Mouse (Mus musculus): ENCODE measurements around the gene Zbtb16. TPM values are rescaled to one million over a fixed set of nuclear protein-coding genes. Genes with fewer than 3 reads are reported as not detected.

Gene Zbtb16
- polyA plus RNA-seq, 1 experiment from 2014 or later: 6.0 TPM

DNA sequence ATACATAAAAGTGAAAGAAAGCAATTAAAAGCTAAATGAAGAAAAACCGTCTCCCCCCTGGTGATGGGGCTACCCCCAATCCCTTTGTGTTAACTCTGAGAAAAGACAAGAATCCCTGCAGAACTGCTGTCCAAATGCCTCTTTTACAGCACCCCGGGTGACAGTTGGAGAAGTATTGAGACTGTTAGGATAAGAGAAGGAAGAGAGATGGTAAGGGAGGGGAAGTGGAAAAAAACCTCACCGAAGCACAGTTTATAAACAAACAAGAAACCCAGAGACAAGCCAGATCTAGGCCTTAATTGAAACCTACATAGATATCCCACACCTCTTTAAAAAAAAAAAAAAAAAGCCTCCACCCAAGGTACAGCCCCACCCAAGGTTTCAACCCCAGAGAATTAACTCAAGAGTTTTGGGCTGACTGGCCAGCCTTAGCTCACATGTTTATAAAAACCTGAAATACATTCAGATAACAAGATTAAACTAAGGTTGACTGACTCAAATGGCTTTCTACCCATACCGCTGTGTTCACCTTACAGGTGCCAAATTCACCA is 42.3 kb downstream of the Zbtb16 start:
- Histone ChIP-seq H3K9ac (replicated peaks; ENCODE audit: low read length) (no peak overlapping the region), H3K9me3 (ENCODE audit: control insufficient read depth, low read length) (no peaks in the 10 kb centered on the region), H3K4me2 (ENCODE audit: low read length) (no peak overlapping the region), H3K27me3 (ENCODE audit: control insufficient read depth, insufficient read depth, low read length) (no peaks in the 10 kb centered on the region), H3K4me3 (replicated peaks; ENCODE audit: low read depth, low read length) (no peak overlapping the region), H3K27ac (replicated peaks; ENCODE audit: low read depth, low read length) (no peak overlapping the region), H3K4me1 (ENCODE audit: control insufficient read depth, insufficient read depth, low read length) (peaks cover 23% of the 10 kb centered on the region), H3K36me3 (ENCODE audit: control insufficient read depth, insufficient read depth, low read length) (no peaks in the 10 kb centered on the region)
- no peak for DNase-seq
- 54% methylated on average over 4 of the region's 4 CpGs for WGBS
- ATAC-seq (ENCODE audit: low FRiP score, low TSS enrichment): no peak

DNA sequence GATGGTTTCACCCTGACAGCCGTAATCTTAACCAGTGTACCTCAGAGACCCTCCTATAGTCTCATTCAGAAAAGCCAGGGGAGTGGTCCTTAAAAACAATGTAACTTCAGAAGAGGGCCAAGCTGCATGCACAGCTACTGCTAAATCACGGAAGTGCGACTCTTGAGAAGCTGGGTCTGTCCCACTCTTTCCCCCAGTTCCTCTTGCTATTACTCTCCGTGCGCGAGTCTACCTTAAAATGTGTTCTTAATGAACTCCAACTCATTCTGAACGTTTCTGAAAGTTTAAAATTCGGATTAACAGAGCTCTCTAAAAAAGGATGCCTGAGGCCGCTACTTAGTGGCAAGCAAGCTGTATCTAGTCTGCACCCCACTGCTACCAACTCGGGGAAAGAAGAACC is 45.4 kb downstream of the Zbtb16 start:
- H3K36me3 ChIP-seq (ENCODE audit: control insufficient read depth, insufficient read depth, low read length): no peaks in the 10 kb centered on the region
- H3K4me3 ChIP-seq (replicated peaks; ENCODE audit: low read depth, low read length): no peak overlapping the region
- no peak for DNase-seq
- H3K9me3 ChIP-seq (ENCODE audit: control insufficient read depth, low read length): no peaks in the 10 kb centered on the region
- WGBS: 64% methylated on average over 10 of the region's 10 CpGs
- H3K4me2 ChIP-seq (ENCODE audit: low read length): no peak overlapping the region
- peaks cover 7% of the 10 kb centered on the region for H3K4me1 ChIP-seq (ENCODE audit: control insufficient read depth, insufficient read depth, low read length)
- no peak overlapping the region for H3K27ac ChIP-seq (replicated peaks; ENCODE audit: low read depth, low read length)
- no peak for ATAC-seq (ENCODE audit: low FRiP score, low TSS enrichment)
- no peak overlapping the region for H3K9ac ChIP-seq (replicated peaks; ENCODE audit: low read length)
- no peaks in the 10 kb centered on the region for H3K27me3 ChIP-seq (ENCODE audit: control insufficient read depth, insufficient read depth, low read length)

DNA sequence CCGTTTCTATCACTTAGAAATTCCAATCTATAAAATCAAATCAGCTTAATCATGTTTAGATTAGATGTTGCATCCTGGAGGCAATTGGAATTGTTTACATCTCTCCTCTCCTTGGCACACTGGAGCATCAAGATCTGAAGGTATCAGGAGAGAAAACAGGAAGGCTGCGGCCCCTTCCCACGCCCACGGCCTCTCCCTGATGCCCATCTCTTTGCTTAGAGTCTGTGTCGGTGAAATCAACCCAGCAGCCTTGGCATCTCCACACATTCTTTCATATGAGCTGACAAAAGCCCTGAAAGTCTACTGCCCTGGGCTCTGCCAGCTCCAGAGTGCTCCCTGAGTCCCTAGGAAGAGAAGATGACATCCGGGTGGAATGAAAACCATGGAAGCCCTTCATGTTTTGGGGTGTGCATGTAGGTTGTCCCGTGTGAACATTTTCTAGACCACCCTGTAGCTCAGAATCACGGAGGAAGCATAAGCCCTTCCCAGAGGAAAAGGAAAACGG is 48.1 kb downstream of the Zbtb16 start:
- Histone ChIP-seq H3K27ac (replicated peaks; ENCODE audit: low read depth, low read length) (no peak overlapping the region), H3K4me2 (ENCODE audit: low read length) (no peak overlapping the region)
- 69% methylated on average over 9 of the region's 9 CpGs for WGBS

DNA sequence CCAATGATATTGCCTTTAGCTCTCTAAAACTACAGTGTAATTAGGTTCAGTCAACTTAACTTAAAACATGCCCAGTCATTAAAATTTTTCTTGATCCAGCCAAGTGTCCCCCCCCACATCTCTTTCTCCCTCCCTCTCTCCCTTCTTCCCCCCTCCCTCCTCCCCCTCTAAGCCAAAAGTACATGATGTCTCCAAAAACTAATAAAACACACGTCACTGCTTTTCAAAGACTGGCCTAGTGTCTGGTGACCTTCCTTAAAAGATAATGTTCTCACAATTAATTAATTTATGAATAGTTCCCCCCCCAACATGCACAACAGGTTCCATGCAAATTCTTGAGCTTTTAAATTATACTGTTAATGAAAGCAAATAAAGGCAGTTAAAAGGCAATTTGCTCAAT is 48.7 kb downstream of the Zbtb16 start:
- H3K9ac ChIP-seq (replicated peaks; ENCODE audit: low read length): no peak overlapping the region
- no peaks in the 10 kb centered on the region for H3K9me3 ChIP-seq (ENCODE audit: control insufficient read depth, low read length)
- no peak overlapping the region for H3K4me2 ChIP-seq (ENCODE audit: low read length)
- H3K27ac ChIP-seq (replicated peaks; ENCODE audit: low read depth, low read length): no peak overlapping the region
- H3K27me3 ChIP-seq (ENCODE audit: control insufficient read depth, insufficient read depth, low read length): no peaks in the 10 kb centered on the region
- ATAC-seq (ENCODE audit: low FRiP score, low TSS enrichment): no peak
- H3K36me3 ChIP-seq (ENCODE audit: control insufficient read depth, insufficient read depth, low read length): no peaks in the 10 kb centered on the region
- H3K4me3 ChIP-seq (replicated peaks; ENCODE audit: low read depth, low read length): no peak overlapping the region
- WGBS: 69% methylated on average over 1 of the region's 1 CpGs
- DNase-seq: no peak
- no peaks in the 10 kb centered on the region for H3K4me1 ChIP-seq (ENCODE audit: control insufficient read depth, insufficient read depth, low read length)

More for the DNA sequence above, 48.1 kb downstream of the Zbtb16 start:
- Histone ChIP-seq H3K4me1 (ENCODE audit: control insufficient read depth, insufficient read depth, low read length) (no peaks in the 10 kb centered on the region), H3K27me3 (ENCODE audit: control insufficient read depth, insufficient read depth, low read length) (no peaks in the 10 kb centered on the region), H3K4me3 (replicated peaks; ENCODE audit: low read depth, low read length) (no peak overlapping the region), H3K9me3 (ENCODE audit: control insufficient read depth, low read length) (no peaks in the 10 kb centered on the region), H3K9ac (replicated peaks; ENCODE audit: low read length) (no peak overlapping the region), H3K36me3 (ENCODE audit: control insufficient read depth, insufficient read depth, low read length) (no peaks in the 10 kb centered on the region)
- no peak for DNase-seq
- ATAC-seq (ENCODE audit: low FRiP score, low TSS enrichment): no peak

DNA sequence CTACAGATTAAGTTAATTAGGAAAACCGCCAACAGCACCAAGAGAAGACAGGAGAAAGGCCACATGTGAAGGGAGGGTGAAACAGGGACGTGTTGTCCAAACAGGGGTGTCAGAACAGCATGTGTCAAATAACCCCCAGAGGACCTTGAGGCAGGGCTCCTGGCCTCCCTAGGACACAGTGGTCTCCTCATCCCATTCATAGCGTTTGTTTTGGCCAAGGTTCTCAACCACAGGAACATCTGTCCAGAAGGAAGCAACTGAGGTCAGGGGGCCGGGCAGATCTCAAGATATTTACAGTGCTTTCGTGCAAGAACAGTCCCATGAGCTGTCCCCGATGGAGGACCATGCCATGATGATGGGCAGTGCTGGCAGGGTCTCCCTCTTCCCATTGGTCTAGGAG is 49.2 kb downstream of the Zbtb16 start:
- no peaks in the 10 kb centered on the region for H3K27me3 ChIP-seq (ENCODE audit: control insufficient read depth, insufficient read depth, low read length)
- no peaks in the 10 kb centered on the region for H3K9me3 ChIP-seq (ENCODE audit: control insufficient read depth, low read length)
- H3K27ac ChIP-seq (replicated peaks; ENCODE audit: low read depth, low read length): no peak overlapping the region
- H3K36me3 ChIP-seq (ENCODE audit: control insufficient read depth, insufficient read depth, low read length): no peaks in the 10 kb centered on the region
- H3K4me2 ChIP-seq (ENCODE audit: low read length): no peak overlapping the region
- 71% methylated on average over 6 of the region's 6 CpGs for WGBS
- no peak overlapping the region for H3K9ac ChIP-seq (replicated peaks; ENCODE audit: low read length)
- DNase-seq (no peak), ATAC-seq (ENCODE audit: low FRiP score, low TSS enrichment) (no peak)
- H3K4me3 ChIP-seq (replicated peaks; ENCODE audit: low read depth, low read length): no peak overlapping the region
- H3K4me1 ChIP-seq (ENCODE audit: control insufficient read depth, insufficient read depth, low read length): no peaks in the 10 kb centered on the region

DNA sequence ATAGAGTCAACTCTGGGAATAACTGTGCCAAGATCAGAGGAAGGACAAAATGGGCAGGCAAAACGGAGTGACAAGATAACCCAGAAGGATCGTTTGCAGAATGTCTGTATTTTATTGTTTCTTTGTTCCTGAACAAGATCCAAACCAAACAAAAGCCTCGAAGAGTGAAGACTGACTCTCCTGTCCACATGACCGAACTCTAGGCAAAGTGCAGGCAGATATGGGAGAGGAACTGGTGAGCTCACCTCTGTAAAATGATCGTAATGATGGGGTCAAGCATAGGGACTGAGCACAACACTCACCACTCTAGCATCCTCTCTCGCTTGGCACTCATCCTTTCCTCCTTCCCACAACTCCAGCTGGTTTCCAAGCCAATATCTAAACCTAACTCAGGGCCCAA is 51.1 kb downstream of the Zbtb16 start:
- no peak overlapping the region for H3K4me2 ChIP-seq (ENCODE audit: low read length)
- no peaks in the 10 kb centered on the region for H3K4me1 ChIP-seq (ENCODE audit: control insufficient read depth, insufficient read depth, low read length)
- H3K4me3 ChIP-seq (replicated peaks; ENCODE audit: low read depth, low read length): no peak overlapping the region
- no peaks in the 10 kb centered on the region for H3K9me3 ChIP-seq (ENCODE audit: control insufficient read depth, low read length)
- no peak overlapping the region for H3K27ac ChIP-seq (replicated peaks; ENCODE audit: low read depth, low read length)
- 86% methylated on average over 6 of the region's 6 CpGs for WGBS
- H3K27me3 ChIP-seq (ENCODE audit: control insufficient read depth, insufficient read depth, low read length): no peaks in the 10 kb centered on the region
- no peaks in the 10 kb centered on the region for H3K36me3 ChIP-seq (ENCODE audit: control insufficient read depth, insufficient read depth, low read length)
- no peak for ATAC-seq (ENCODE audit: low FRiP score, low TSS enrichment)
- DNase-seq: no peak
- H3K9ac ChIP-seq (replicated peaks; ENCODE audit: low read length): no peak overlapping the region

DNA sequence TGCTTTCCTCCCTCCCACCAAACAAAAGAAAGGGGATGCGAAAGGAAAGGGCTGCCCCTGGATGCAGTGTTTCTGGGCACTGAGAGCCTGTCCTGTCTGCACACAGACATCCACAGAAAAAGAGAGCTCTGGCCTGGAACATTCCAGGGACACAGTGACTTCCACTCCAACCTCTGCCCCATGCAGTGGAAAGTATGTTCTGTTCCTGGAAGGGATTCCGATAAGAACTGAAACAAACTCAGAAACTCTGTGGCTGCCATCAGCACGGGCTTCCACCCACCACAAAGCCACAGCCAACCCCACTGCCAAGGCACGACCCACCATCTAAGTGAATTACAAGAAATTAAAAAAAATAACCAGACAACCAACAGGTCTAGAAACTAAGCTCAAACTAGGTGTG is 52.7 kb downstream of the Zbtb16 start:
- Histone ChIP-seq H3K4me2 (ENCODE audit: low read length) (no peak overlapping the region), H3K9ac (replicated peaks; ENCODE audit: low read length) (no peak overlapping the region), H3K27me3 (ENCODE audit: control insufficient read depth, insufficient read depth, low read length) (no peaks in the 10 kb centered on the region), H3K9me3 (ENCODE audit: control insufficient read depth, low read length) (no peaks in the 10 kb centered on the region), H3K36me3 (ENCODE audit: control insufficient read depth, insufficient read depth, low read length) (no peaks in the 10 kb centered on the region), H3K4me3 (replicated peaks; ENCODE audit: low read depth, low read length) (no peak overlapping the region), H3K4me1 (ENCODE audit: control insufficient read depth, insufficient read depth, low read length) (peaks cover 8% of the 10 kb centered on the region; the same call in 1 of the 2 replicates), H3K27ac (replicated peaks; ENCODE audit: low read depth, low read length) (no peak overlapping the region)
- ATAC-seq (ENCODE audit: low FRiP score, low TSS enrichment) (no peak), DNase-seq (no peak)
- WGBS: 47% methylated on average over 4 of the region's 4 CpGs

DNA sequence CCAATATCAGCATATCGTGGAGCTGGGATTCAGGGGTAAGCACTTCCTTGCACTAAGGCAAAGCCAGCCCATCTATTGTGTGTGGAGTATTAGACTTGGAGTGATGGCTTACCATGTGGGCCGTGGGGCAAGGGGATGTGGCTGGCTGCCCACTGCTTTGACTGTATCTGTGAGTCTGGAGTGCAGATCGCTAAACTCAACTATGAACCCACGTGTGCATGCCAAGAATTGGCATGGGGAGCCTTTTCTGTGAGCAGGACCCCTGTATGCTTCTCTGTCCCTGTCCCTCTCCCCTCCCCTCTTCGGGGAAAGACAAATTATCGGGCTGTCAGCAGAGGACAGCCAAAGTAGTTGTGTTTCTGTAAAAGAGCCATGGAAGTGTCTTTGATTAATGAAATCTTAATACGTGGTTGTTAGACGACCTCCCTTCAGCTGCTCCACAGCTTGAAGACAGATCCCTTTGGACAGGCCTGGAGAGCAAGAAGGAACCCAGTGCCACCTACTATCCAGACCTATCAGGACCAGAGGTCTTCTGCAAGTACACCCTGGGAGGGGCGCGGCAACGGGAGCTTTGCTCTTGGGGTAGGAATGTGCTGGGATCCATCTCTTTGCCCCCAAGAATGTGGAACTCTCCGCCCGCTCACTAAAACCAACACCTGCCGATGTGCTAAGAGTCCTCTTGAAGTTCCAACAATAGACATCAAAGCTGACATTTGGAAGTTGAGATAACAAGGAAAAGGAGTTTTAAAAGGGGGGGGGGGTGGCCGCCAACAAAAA is 53.5 kb downstream of the Zbtb16 start:
- no peaks in the 10 kb centered on the region for H3K36me3 ChIP-seq (ENCODE audit: control insufficient read depth, insufficient read depth, low read length)
- H3K4me2 ChIP-seq (ENCODE audit: low read length): no peak overlapping the region
- H3K4me1 ChIP-seq (ENCODE audit: control insufficient read depth, insufficient read depth, low read length): peaks cover 8% of the 10 kb centered on the region; the same call in 1 of the 2 replicates
- ATAC-seq (ENCODE audit: low FRiP score, low TSS enrichment) (no peak), DNase-seq (no peak)
- H3K27ac ChIP-seq (replicated peaks; ENCODE audit: low read depth, low read length): no peak overlapping the region
- WGBS: 39% methylated on average over 15 of the region's 15 CpGs
- H3K27me3 ChIP-seq (ENCODE audit: control insufficient read depth, insufficient read depth, low read length): no peaks in the 10 kb centered on the region
- no peaks in the 10 kb centered on the region for H3K9me3 ChIP-seq (ENCODE audit: control insufficient read depth, low read length)
- no peak overlapping the region for H3K4me3 ChIP-seq (replicated peaks; ENCODE audit: low read depth, low read length)
- H3K9ac ChIP-seq (replicated peaks; ENCODE audit: low read length): no peak overlapping the region

DNA sequence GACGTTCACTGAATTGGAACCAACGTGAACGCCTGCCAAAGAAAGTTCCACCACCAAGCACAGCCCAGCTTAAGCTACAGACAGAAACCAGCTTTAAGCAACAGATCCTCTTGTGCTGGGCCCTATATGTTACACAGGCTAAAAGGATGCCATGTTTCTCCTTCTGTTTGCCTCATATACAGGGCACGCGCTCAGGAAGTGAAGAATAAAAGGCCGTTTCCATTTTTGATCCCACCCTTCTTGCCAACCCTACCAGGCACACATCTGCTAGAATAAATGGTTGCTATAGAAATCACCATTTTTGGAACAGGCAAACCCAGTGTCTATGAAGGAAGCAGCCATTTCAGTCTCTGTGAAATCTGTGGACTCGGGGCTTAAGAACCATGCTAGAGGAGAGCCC is 59.8 kb downstream of the Zbtb16 start:
- Histone ChIP-seq H3K4me2 (ENCODE audit: low read length) (no peak overlapping the region), H3K36me3 (ENCODE audit: control insufficient read depth, insufficient read depth, low read length) (no peaks in the 10 kb centered on the region), H3K4me1 (ENCODE audit: control insufficient read depth, insufficient read depth, low read length) (peaks cover 8% of the 10 kb centered on the region; the same call in 1 of the 2 replicates), H3K27me3 (ENCODE audit: control insufficient read depth, insufficient read depth, low read length) (no peaks in the 10 kb centered on the region), H3K4me3 (replicated peaks; ENCODE audit: low read depth, low read length) (no peak overlapping the region), H3K9ac (replicated peaks; ENCODE audit: low read length) (no peak overlapping the region), H3K9me3 (ENCODE audit: control insufficient read depth, low read length) (no peaks in the 10 kb centered on the region), H3K27ac (replicated peaks; ENCODE audit: low read depth, low read length) (no peak overlapping the region)
- WGBS: 77% methylated on average over 7 of the region's 7 CpGs
- DNase-seq (no peak), ATAC-seq (ENCODE audit: low FRiP score, low TSS enrichment) (no peak)
